Mouse (Mus musculus): ENCODE data around the gene Ep300.

GRCm38 (mm10) chr15:81584466-81584865, 685 bp upstream of the Ep300 start:
- TF ChIP-seq POLR2A (IDR thresholded peaks at IDR 0.05; ENCODE audit: extremely low read depth, insufficient read depth, low read length), result no peak
- no peak for TF ChIP-seq CTCF (IDR thresholded peaks at IDR 0.05; ENCODE audit: low read depth, low read length)
